In genomic region chr15:99803186-99803644, GRCm38 (mm10) we compare ENCODE assay signal across 9 mouse cellular contexts. TPM values are rescaled to one million over a fixed set of nuclear protein-coding genes. Genes with fewer than 3 reads are reported as not detected.
DNase-seq lines count a peak whose midpoint lies in the region; ATAC-seq lines count a peak whose summit lies in the region.
"Had no signal": no experiment of that assay in that cellular context is flagged by ENCODE, and none has a peak within 500 bp of the region (broad histone marks: within the 10 kb centered on the region; RNA-seq: fewer than 3 reads in every experiment).

No protein-coding gene starts in this region.

- peaks cover 18% of the 10 kb centered on the region for H3K4me1 ChIP-seq in forebrain, embryonic 14.5 days (ENCODE audit: control insufficient read depth, insufficient read depth, low read length)
- peaks cover 15% of the 10 kb centered on the region for H3K4me1 ChIP-seq in kidney, embryonic 16.5 days (ENCODE audit: insufficient read depth, low read length)
- peaks cover 19% of the 10 kb centered on the region for H3K4me1 ChIP-seq in midbrain, embryonic 15.5 days

- no peak overlapping the region for H3K4me3 ChIP-seq in forebrain, embryonic 14.5 days (ENCODE audit: low read depth, low read length)
- H3K4me3 ChIP-seq in kidney, embryonic 16.5 days (ENCODE audit: low read length) = no peak overlapping the region
- no peak overlapping the region for H3K4me3 ChIP-seq in midbrain, embryonic 15.5 days
- H3K4me3 ChIP-seq: midbrain, embryonic 12.5 days had no signal

- intact Hi-C loops in left cerebral cortex, postnatal 4 days (cut with DNase I) = no loop called here

- no peaks in the 10 kb centered on the region for H3K9me3 ChIP-seq in forebrain, embryonic 14.5 days (replicated peaks; ENCODE audit: control insufficient read depth, low read length)
- H3K9me3 ChIP-seq in kidney, embryonic 16.5 days (ENCODE audit: low read length) = no peaks in the 10 kb centered on the region
- no peaks in the 10 kb centered on the region for H3K9me3 ChIP-seq in midbrain, embryonic 15.5 days
- H3K9me3 ChIP-seq: midbrain, embryonic 12.5 days had no signal

- 0 out of 2 replicates have a peak overlapping the region, but pooled peaks have one; percentile 9 for H3K27ac ChIP-seq in forebrain, embryonic 14.5 days (ENCODE audit: low read depth, low read length)
- H3K27ac ChIP-seq in kidney, embryonic 16.5 days (ENCODE audit: low read length) = peak overlapping the region; percentile 23
- no peak overlapping the region for H3K27ac ChIP-seq in midbrain, embryonic 15.5 days
- H3K27ac ChIP-seq: midbrain, embryonic 12.5 days had no signal

- no peak overlapping the region for H3K9ac ChIP-seq in forebrain, embryonic 14.5 days (ENCODE audit: low read length)
- H3K9ac ChIP-seq in kidney, embryonic 16.5 days (replicated peaks; ENCODE audit: low read length) = no peak overlapping the region
- no peak overlapping the region for H3K9ac ChIP-seq in midbrain, embryonic 15.5 days
- H3K9ac ChIP-seq: midbrain, embryonic 12.5 days had no signal

- peak; percentile 23 to 34 for DNase-seq in cerebellum, postnatal 25 days
- DNase-seq in MEL-GATA-1-ER (ENCODE audit: extremely low read depth, low read depth) = peak; percentile 44
- peak; percentile 49 for DNase-seq in forebrain, embryonic 14.5 days (ENCODE audit: low spot score)
- peak; percentile 56 to 66 for DNase-seq in lung, postnatal 4 days
- DNase-seq in left cerebral cortex, postnatal 4 days = no peak

- 38% methylated on average over 6 of the region's 6 CpGs for WGBS in forebrain, embryonic 14.5 days
- WGBS in kidney, embryonic 16.5 days = 19% methylated on average over 6 of the region's 6 CpGs
- 32% methylated on average over 6 of the region's 6 CpGs for WGBS in midbrain, embryonic 15.5 days

- peaks cover 16% of the 10 kb centered on the region for H3K36me3 ChIP-seq in forebrain, embryonic 14.5 days (ENCODE audit: control insufficient read depth, insufficient read depth, low read length)
- peaks cover 28% of the 10 kb centered on the region for H3K36me3 ChIP-seq in kidney, embryonic 16.5 days (ENCODE audit: insufficient read depth, low read length)
- H3K36me3 ChIP-seq in midbrain, embryonic 15.5 days (replicated peaks) = no peaks in the 10 kb centered on the region
- H3K36me3 ChIP-seq: midbrain, embryonic 12.5 days had no signal

- H3K4me2 ChIP-seq in forebrain, embryonic 14.5 days (ENCODE audit: low read length) = no peak overlapping the region
- no peak overlapping the region for H3K4me2 ChIP-seq in kidney, embryonic 16.5 days (replicated peaks; ENCODE audit: low read depth, low read length)
- H3K4me2 ChIP-seq in midbrain, embryonic 15.5 days = no peak overlapping the region
- H3K4me2 ChIP-seq: midbrain, embryonic 12.5 days had no signal

- ATAC-seq in cerebellum, adult (ENCODE audit: insufficient number of reproducible peaks, low FRiP score, low TSS enrichment) = no peak
- ATAC-seq in forebrain, embryonic 14.5 days = no peak
- ATAC-seq in kidney, embryonic 16.5 days (ENCODE audit: low FRiP score, low TSS enrichment) = peak; percentile 85
- ATAC-seq in midbrain, embryonic 15.5 days (replicated peaks) = no peak

- H3K27me3 ChIP-seq in forebrain, embryonic 14.5 days (replicated peaks; ENCODE audit: control insufficient read depth, insufficient read depth, low read length) = no peaks in the 10 kb centered on the region
- H3K27me3 ChIP-seq in kidney, embryonic 16.5 days (ENCODE audit: insufficient read depth, low read length) = no peaks in the 10 kb centered on the region
- H3K27me3 ChIP-seq in midbrain, embryonic 15.5 days (replicated peaks) = no peaks in the 10 kb centered on the region
- H3K27me3 ChIP-seq: midbrain, embryonic 12.5 days had no signal

RNA-seq across cellular contexts. Expression of gene Cers5, which starts 30.5 kb away (rescaled TPM):
- polyA plus RNA-seq in forebrain, embryonic 14.5 days (2014; fragmentation: Nextera tagmentation; extraction: Ambion mirVana) = 71.9 and 72.5 TPM in 2 replicates
- 86.2 and 87.2 TPM in 2 replicates for polyA plus RNA-seq in kidney, embryonic 16.5 days (2015; fragmentation: Nextera tagmentation; extraction: Ambion mirVana)
- polyA plus RNA-seq in midbrain, embryonic 15.5 days (2015; fragmentation: Nextera tagmentation; extraction: Ambion mirVana) = 77.3 and 79.9 TPM in 2 replicates
- total RNA-seq in left cerebral cortex, postnatal 4 days (2021) = 10 to 100 TPM; 58.0 to 62.3 TPM
